Mouse (Mus musculus) G1E (cell line): ENCODE measurements around the gene Hist1h2bg.
"Not testable (repeated sequence)": the region's sequence is repeated elsewhere in the genome, so short reads cannot be mapped to it uniquely, and the experiment has no call there.

Experiments
- CTCF ChIP-seq: IDR thresholded peaks from 2 replicates; pipeline ENCODE4 v1.5.1; 2012; ENCODE audit warnings: low read depth, low read length, inconsistent platforms, mixed read lengths
- GATA1 ChIP-seq: IDR thresholded peaks from 2 replicates; pipeline ENCODE4 v1.6.1; 2012; ENCODE audit warnings: borderline replicate concordance, low read length, inconsistent platforms, mixed read lengths
- POLR2AphosphoS5 ChIP-seq: IDR thresholded peaks from 2 replicates; pipeline ENCODE4 v1.6.1; 2012; ENCODE audit warnings: low read depth, low read length, inconsistent platforms; ENCODE audit not compliant: insufficient replicate concordance

DNA sequence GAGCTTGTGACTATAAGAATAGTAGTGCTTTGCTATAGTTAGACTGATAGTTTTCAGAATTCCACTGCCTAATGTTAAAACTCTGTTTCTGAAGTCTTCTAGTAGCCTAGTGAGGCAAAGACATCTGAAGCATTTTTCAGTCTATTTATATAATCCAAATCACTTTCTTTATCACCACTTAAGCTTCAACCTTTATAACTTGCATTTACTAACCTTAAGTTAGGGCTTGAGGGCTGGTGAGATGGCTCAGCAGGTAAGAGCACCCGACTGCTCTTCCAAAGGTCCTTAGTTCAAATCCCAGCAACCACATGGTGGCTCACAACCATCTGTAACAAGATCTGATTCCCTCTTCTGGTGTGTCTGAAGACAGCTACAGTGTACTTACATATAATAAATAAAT, 31.4 kb upstream of the Hist1h2bg start:
- TF ChIP-seq POLR2AphosphoS5, CTCF, GATA1: not testable (repeated sequence)
